Mouse (Mus musculus) forebrain, postnatal 0 days (tissue): ENCODE measurements around the gene Sla2. TPM values are rescaled to one million over a fixed set of nuclear protein-coding genes. Genes with fewer than 3 reads are reported as not detected.

Experiments used
- ATAC-seq: fragments of 200-750 bp; cut with Nextera tagmentation; 2 replicates; pipeline ENCODE4 v1.8.0; 2017; ENCODE audit warnings: mild to moderate bottlenecking, moderate library complexity
- DNase-seq: peaks from one replicate; pipeline ENCODE4 v3.0.0-alpha.2; 2015
- H3K27ac ChIP-seq: fragments of 300-500 bp; sonication (generic); 2 replicates; pipeline ENCODE4 v1.5.1; 2014; ENCODE audit warnings: low read depth, mild to moderate bottlenecking, antibody characterized with exemption, low read length, moderate library complexity, mixed read lengths
- H3K27me3 ChIP-seq: fragments of 300-500 bp; sonication (generic); 2 replicates; pipeline ENCODE4 v1.6.1; 2014; ENCODE audit warnings: mild to moderate bottlenecking, low read length, mixed read lengths; ENCODE audit not compliant: insufficient read depth
- H3K36me3 ChIP-seq: fragments of 300-500 bp; sonication (generic); 2 replicates; pipeline ENCODE4 v1.6.1; 2014; ENCODE audit warnings: mild to moderate bottlenecking, moderate library complexity; ENCODE audit not compliant: insufficient read depth
- H3K4me1 ChIP-seq: fragments of 300-500 bp; sonication (generic); 2 replicates; pipeline ENCODE4 v1.6.1; 2014; ENCODE audit warnings: antibody characterized with exemption; ENCODE audit not compliant: insufficient read depth
- H3K4me2 ChIP-seq: fragments of 300-500 bp; sonication (generic); 2 replicates; pipeline ENCODE4 v1.6.1; 2014; ENCODE audit warnings: low read depth, mild to moderate bottlenecking, moderate library complexity
- H3K4me3 ChIP-seq: fragments of 300-500 bp; sonication (generic); 2 replicates; pipeline ENCODE4 v1.5.1; 2014; ENCODE audit warnings: low read depth, low read length, mixed read lengths
- H3K9ac ChIP-seq: fragments of 300-500 bp; sonication (generic); 2 replicates; pipeline ENCODE4 v1.6.1; 2014; ENCODE audit warnings: mild to moderate bottlenecking
- H3K9me3 ChIP-seq: fragments of 300-500 bp; sonication (generic); 2 replicates; pipeline ENCODE4 v1.6.1; 2016; ENCODE audit warnings: low read length
- CTCF ChIP-seq: sonication (generic); IDR thresholded peaks from 2 replicates; pipeline ENCODE4 v1.5.1; 2016; ENCODE audit warnings: antibody characterized with exemption, control low read depth, low read depth
- WGBS: fragments of 180-500 bp; shearing (Covaris S2); extraction: QIAGEN DNeasy Blood & Tissue Kit; methylation state at CpG from one replicate; pipeline ENCODE4 v1.1.7; 2014; 5-methylcytosine and 5-hydroxymethylcytosine counted together
- polyA plus RNA-seq: library from polyadenylated mRNA; unstranded; fragments of >200 nt; fragmentation: Nextera tagmentation; extraction: Ambion mirVana; gene quantifications from 2 replicates; pipeline ENCODE4 v1.2.1, GENCODE M21; 2015
- total RNA-seq: library from RNA; depleted of rRNA; stranded (reverse); fragments of >200 nt; gene quantifications from 2 replicates; pipeline ENCODE4 v1.2.3, GENCODE M21; 2014

Gene Sla2
- total and polyA plus RNA-seq, 2 experiments from 2014 or later: 0.19 TPM; not detected in 1

DNA sequence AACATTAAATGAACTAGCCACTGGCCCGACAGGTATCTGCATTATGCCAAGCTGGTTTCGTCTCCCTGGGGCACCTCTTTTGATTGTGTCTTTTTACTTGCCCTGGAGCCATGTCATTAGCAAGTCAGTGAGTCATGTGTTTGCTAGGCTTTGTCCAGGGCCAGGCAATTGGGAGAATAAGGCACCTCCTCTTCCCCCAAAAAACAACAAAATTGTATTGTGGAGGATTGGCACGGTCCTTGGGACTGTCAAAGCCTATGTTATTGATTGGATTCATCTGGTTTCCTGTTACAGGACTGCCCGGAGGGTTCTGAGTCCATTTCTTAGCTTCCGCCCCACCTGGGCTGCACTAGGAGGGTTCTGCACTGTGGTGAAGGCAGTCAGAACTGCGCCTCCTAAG, 39.3 kb downstream of the Sla2 start:
- H3K4me3 ChIP-seq: no peak overlapping the region
- ATAC-seq: no peak
- WGBS: 50% methylated on average over 6 of the region's 6 CpGs

DNA sequence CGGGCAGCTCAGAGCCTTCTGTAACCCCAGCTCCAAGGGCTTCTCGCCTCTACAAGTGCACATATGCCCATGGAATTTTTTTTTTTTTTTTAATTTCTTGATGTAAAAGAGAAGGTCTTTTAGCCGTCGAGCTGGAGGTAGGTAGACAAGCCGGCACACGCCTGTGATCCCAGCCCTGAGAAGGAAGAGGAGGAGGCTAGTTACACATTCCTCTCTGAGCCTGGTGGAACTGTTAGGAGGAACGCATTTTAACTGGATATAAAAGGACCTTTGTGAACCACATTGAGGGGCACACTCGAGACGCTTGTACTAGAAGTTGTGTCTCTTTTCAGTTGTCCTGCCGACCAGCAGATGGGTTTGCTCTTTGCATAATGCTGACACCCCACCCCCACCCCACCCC, 42.3 kb downstream of the Sla2 start:
- ATAC-seq (no peak), DNase-seq (no peak)
- Histone ChIP-seq H3K9ac (no peak overlapping the region), H3K27ac (no peak overlapping the region), H3K4me1 (no peaks in the 10 kb centered on the region), H3K4me2 (no peak overlapping the region), H3K4me3 (no peak overlapping the region), H3K36me3 (no peaks in the 10 kb centered on the region), H3K27me3 (no peaks in the 10 kb centered on the region), H3K9me3 (no peaks in the 10 kb centered on the region)
- WGBS: 31% methylated on average over 10 of the region's 10 CpGs
- no peak for TF ChIP-seq CTCF

More for the DNA sequence above, 39.3 kb downstream of the Sla2 start:
- Histone ChIP-seq H3K9me3 (no peaks in the 10 kb centered on the region), H3K4me2 (no peak overlapping the region), H3K27me3 (no peaks in the 10 kb centered on the region), H3K4me1 (no peaks in the 10 kb centered on the region), H3K27ac (no peak overlapping the region), H3K36me3 (no peaks in the 10 kb centered on the region; the same call in 1 of the 2 replicates), H3K9ac (no peak overlapping the region)
- no peak for TF ChIP-seq CTCF
- DNase-seq: no peak

GRCm38 (mm10) chr2:156843331-156843730, 43.7 kb downstream of the Sla2 start:
- Histone ChIP-seq H3K36me3 (no peaks in the 10 kb centered on the region), H3K9ac (no peak overlapping the region), H3K27ac (no peak overlapping the region), H3K4me2 (no peak overlapping the region), H3K4me1 (no peaks in the 10 kb centered on the region), H3K4me3 (no peak overlapping the region), H3K27me3 (no peaks in the 10 kb centered on the region), H3K9me3 (no peaks in the 10 kb centered on the region)
- TF ChIP-seq CTCF: no peak
- 48% methylated on average over 10 of the region's 10 CpGs for WGBS
- ATAC-seq (no peak), DNase-seq (no peak)

DNA sequence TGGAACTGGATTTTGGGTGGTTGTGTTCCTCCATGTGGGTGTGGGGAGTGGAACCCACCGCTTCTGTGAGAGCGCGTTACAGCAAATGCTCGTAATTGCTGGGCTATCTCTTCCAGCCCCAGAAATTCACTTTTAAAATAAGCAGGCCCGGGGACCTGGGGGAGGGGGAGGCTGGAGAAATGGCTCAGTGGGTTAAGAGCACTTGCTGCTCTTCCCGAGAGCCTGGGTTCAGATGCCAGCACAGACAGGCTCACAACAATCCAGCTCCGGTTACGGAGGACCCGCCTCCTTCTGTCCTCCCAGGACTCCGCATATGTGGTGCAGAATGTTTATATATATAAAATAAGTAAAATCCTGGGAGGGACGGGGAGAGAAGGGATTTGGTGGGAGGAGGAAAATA, 44.3 kb downstream of the Sla2 start:
- Histone ChIP-seq H3K27me3 (no peaks in the 10 kb centered on the region), H3K4me1 (no peaks in the 10 kb centered on the region), H3K9ac (peak overlapping the region; percentile 14; the same call in 1 of the 2 replicates), H3K4me3 (no peak overlapping the region), H3K27ac (no peak overlapping the region), H3K36me3 (no peaks in the 10 kb centered on the region), H3K9me3 (no peaks in the 10 kb centered on the region), H3K4me2 (peak overlapping the region; percentile 96)
- DNase-seq: no peak
- ATAC-seq: no peak
- no peak for TF ChIP-seq CTCF
- WGBS: 17% methylated on average over 11 of the region's 11 CpGs

GRCm38 (mm10) chr2:156841841-156842706, 44.9 kb downstream of the Sla2 start:
- Histone ChIP-seq H3K27ac (no peak overlapping the region), H3K4me2 (peak overlapping the region; percentile 96), H3K9me3 (no peaks in the 10 kb centered on the region), H3K27me3 (no peaks in the 10 kb centered on the region), H3K4me3 (peak overlapping the region; percentile 59), H3K36me3 (no peaks in the 10 kb centered on the region), H3K9ac (no peak overlapping the region), H3K4me1 (no peaks in the 10 kb centered on the region)
- WGBS: 10% methylated on average over 20 of the region's 20 CpGs
- ATAC-seq: no peak
- 0 out of 2 replicates have a peak, but pooled peaks have one; percentile 2 for TF ChIP-seq CTCF
- peak; percentile 68 for DNase-seq

DNA sequence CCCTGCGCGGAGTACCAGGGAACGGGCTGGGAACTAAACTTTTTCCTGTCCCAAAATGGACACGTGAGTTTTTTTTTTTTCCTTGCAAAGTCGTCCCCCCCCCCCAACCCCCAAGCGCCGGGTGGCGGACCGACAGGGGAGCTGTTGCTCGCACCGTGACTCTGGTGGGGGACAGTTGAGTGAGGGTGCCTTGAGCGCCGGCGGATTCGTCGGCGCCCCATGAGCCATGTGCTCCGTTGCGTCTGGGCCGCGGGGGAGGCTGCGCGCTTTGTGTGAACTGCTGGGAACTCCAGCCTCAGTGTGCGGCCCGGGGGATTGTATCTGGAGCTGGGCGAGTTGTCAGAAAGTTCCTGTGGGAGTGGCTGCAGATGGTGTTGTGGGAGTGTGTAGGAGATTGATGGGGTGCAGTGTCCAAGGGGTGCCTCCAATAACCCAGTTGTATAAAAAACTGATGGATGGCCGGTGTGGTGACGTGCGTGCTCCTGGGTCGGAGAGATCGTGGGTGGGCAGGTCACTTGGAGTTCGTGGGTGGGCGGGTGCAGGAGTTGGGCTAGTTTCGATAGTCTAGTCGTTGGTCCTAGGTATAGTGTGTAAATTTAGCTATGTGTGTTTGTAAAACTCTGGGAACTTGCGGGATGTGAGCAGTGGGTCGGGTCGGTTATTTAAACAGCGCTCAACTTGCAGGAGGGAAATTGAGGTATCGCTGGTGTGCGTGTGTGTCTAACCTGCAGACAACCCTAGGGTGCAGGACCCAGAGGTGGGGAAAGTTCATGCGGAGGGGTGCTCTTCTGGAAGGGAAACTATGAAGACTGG, 45.8 kb downstream of the Sla2 start:
- H3K9ac ChIP-seq: peak overlapping the region; percentile 51
- WGBS: under 1% methylated on average over 40 of the region's 42 CpGs

More for the DNA sequence above, 45.8 kb downstream of the Sla2 start:
- ATAC-seq (peak; percentile 57), DNase-seq (peak; percentile 54)
- H3K36me3 ChIP-seq: no peaks in the 10 kb centered on the region
- no peak for TF ChIP-seq CTCF
- peak overlapping the region; percentile 96 for H3K4me2 ChIP-seq
- peak overlapping the region; percentile 24 for H3K27ac ChIP-seq
- H3K27me3 ChIP-seq: no peaks in the 10 kb centered on the region
- peak overlapping the region; percentile 59 for H3K4me3 ChIP-seq
- H3K9me3 ChIP-seq: no peaks in the 10 kb centered on the region
- no peaks in the 10 kb centered on the region for H3K4me1 ChIP-seq
